Mouse (Mus musculus) WW6 (cell line): ENCODE measurements at regions not wholly inside any gene's neighbourhood (a gene's known extent, or its start where the extent isn't known, plus 50 kb on each side); places are given as distances from the start of the nearest gene placed in this dataset.

ENCODE experiments used
- DNase-seq: peaks from one replicate; pipeline ENCODE4 v3.0.0-alpha.2; 2013; ENCODE audit warnings: low read depth, low spot score

- no peak for DNase-seq
Measured at GRCm38 (mm10) chr6:51097488-51097887, 335.0 kb upstream of the Nfe2l3 start.

GRCm38 (mm10) chr6:51100341-51100740 lies 332.1 kb upstream of the Nfe2l3 start:
- no peak for DNase-seq

DNA sequence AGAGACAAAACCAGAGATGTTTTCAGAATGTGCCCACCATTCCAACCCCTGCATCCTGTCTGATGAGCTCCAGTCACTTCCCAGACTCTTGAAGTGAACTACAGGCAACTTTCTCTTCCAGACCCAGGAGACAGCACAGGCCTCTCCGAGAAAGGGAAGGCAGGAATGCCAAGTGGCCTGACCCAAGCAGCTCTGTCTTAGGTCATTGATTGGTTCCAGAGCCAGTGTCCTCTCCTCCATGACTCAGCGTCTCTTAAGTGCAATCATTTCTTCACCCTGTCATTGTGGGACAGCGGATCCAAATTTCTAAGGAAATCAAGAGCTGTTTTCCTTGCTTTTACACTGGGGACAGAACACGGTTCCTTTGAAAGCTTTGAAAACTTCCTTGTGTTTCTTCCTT lies 329.2 kb upstream of the Nfe2l3 start:
- no peak for DNase-seq

- DNase-seq = no peak
Measured at GRCm38 (mm10) chr6:51104336-51104735, 328.1 kb upstream of the Nfe2l3 start.

- peak; percentile 4 for DNase-seq
Measured at GRCm38 (mm10) chr6:51108336-51108956, 324.0 kb upstream of the Nfe2l3 start.

- no peak for DNase-seq
Measured at GRCm38 (mm10) chr6:51110596-51110995, 321.9 kb upstream of the Nfe2l3 start.

DNA sequence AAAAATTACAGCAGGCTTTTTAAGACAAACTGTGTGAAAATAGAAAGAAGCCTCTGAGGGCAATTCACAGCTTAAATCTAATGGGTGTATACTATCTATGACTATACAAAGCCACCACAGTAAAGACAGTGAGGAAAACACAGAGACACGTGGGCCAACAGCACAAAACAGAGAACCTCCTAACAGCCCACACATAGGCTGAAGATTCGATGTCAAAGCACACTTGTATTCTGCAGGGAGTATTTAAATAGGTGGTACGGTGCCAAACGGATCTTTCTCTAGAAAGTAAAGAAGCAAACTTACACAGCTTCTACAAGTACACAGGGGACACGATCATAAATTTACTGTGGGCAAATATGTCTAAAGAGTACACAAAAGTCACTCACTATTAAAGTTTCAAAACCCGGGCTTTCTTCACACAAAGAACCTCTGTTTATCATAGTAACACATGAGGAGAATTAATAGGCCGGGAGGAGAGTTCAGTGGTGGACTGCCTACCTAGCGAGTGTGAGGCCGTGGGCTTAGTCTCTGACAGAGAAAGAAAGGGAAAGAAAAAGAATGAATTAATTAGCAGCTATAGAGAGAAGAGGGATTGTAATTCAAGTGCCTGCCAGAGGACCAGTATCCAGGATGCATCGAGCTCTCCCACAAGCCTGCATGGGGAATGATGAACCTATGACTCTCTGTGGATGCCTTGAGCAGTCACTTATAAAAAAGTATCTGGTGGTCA lies 317.7 kb upstream of the Nfe2l3 start:
- no peak for DNase-seq

- no peak for DNase-seq
Measured at GRCm38 (mm10) chr6:51118833-51119535, 313.5 kb upstream of the Nfe2l3 start.

DNA sequence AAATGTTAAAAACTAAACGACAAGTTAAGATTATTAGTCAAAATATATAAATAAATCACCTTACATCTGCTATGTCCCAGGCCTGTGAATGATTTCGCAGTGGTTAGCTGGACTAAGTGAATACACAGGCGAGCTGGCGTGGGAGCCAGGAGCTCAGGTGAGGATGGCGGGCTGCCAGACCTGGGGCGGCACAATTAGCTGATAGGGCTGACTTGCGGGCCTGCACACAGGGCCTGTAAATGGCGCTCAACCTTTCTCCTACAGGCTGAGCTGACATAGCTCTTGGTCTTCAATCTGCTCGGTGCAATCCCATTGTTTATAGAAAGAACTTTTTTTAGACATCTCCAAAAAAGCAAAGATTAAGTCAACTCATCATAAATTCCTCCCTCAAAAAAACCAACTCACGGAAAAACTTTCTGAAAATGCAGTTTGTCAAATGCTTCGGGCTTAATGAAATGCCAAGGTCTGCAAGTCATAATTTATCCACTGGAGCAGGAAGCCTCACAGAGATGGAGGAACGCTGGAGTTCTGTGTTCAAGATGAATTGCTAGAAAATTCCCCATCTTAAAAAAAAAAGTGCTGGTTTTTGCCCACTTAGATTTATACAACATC lies 312.7 kb upstream of the Nfe2l3 start:
- DNase-seq = no peak

- peak; percentile 1 for DNase-seq
Measured at GRCm38 (mm10) chr6:51122941-51123340, 309.5 kb upstream of the Nfe2l3 start.

- DNase-seq = no peak
Measured at GRCm38 (mm10) chr6:51127851-51128250, 304.6 kb upstream of the Nfe2l3 start.

DNA sequence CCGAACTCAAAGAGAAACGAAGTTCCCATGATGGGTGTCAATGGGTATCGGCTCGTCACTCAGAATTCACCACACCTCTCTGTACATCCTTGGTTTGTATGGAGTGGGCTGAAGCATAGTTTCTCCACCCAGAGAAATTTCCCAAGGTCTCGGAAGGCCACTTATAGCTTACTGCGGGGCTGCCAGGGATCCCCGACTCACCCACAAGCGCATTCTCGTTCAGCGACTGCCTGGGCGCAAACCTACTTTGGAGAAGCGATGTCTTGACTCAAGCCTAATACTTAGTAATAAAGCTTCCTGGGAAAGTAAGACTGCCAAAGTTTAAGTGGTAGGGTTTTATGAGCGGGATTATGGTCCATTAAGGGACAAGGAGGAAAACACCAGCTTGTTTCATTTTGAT lies 303.4 kb upstream of the Nfe2l3 start:
- DNase-seq = no peak

DNA sequence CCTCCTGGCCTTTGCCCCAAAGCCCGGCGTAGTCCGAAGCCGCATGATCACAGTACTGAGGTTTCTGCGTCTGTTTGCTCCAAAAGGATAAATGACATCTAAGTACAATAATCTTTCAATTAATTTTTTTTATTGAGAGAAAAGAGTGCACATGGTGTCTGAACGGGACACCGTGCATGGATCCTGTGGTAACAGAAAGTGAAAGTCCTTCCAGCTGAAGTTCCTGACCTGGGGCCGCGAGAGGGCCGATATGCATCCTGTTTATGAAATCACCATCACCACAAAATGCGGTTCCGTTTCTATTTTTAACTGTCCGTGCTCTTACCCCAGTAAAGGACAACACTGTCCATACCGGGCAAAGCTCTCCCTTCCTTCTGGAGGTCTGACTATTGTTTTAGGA lies 302.9 kb upstream of the Nfe2l3 start:
- no peak for DNase-seq

GRCm38 (mm10) chr6:51144762-51145161 lies 287.7 kb upstream of the Nfe2l3 start:
- DNase-seq = no peak

GRCm38 (mm10) chr6:51145863-51146262 lies 286.6 kb upstream of the Nfe2l3 start:
- no peak for DNase-seq

DNA sequence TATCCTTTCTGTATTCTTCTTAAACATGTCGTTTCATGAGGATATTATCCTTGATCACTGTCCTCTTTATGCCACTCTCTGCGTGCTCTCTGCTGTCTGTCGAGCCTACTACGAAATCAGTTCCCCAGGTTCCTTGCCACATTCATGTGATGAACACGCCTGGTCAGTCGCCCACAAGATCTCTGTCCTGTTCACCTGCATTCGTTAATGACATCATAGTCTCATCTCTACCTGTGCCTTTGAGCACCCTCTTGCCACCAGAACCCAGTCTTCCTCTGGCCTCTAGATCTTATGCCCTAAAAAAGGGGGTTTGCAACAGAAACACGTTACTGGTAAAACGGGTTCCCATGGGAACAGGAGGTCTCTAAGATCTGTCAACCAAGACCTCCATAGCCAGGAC lies 283.6 kb upstream of the Nfe2l3 start:
- DNase-seq = no peak

DNA sequence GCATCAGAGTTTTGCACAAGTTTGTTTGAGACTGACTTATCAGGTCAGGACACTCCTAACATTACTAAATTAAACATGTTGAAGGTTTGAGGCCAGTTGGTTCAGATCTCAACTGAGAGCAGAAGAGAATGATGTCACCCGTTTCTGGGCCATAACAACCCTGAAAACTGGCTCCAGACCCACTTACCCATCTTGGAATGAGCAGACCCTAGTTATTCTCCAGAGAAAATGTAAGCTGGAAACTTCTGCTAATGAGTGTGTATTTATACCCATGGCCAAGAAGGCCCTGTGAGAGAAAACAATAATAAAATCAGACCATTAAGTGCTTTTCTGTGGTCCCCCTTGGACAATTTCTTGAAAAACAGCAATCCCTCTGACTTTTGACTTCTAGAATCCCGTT lies 282.4 kb upstream of the Nfe2l3 start:
- DNase-seq = no peak

DNA sequence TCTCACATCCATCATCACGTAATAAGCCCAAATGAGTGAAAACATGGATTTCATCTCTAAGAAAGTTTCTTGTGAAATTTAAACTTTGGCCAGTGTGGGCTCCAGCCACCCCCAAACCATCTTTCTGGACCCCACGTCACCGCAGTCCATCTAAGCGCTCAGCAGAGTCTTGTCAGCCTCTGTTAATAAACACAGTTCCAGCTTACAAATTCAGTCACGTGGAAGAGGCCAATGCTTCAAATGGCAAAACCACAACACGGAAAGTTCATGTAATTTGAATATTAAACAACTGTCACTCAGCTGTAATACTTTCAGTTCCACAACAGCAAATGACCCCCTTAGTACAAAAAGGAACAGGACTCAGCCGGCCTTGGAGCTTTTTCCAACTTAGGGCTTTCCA lies 282.0 kb upstream of the Nfe2l3 start:
- DNase-seq = no peak

GRCm38 (mm10) chr6:51150916-51151315 lies 281.6 kb upstream of the Nfe2l3 start:
- no peak for DNase-seq

DNA sequence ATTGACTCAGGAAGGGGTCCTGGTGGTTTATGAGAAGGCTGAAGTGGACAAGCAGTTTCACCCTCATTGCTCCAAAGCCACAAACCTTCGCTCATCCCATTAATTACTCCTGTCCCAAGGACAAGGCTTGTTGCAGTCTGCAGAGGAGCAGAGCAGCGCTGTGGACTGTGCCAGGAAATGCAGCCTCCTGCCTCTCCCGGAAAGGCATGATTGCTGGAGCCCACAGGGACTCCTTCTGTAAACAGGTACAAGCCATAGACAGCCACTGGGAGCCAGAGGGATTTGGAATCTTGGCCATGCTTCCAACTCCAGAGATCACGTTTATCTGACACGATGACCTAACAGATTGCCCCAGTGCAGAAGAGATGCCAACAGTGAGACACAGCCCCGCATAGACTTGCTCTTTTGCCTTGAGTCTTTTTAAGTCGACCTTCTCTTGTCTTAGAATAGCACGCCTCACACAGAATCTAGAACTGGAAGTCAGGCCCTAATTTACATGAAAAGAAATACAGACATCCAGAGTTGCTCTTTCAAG lies 275.6 kb upstream of the Nfe2l3 start:
- no peak for DNase-seq

- no peak for DNase-seq
Measured at GRCm38 (mm10) chr6:51161149-51161548, 271.3 kb upstream of the Nfe2l3 start.
